Mouse (Mus musculus) cortical plate, adult 2 months (tissue): ENCODE results near the gene Dmbx1.

Experiments used
- CTCF ChIP-seq: fragments of 200-500 bp; IDR thresholded peaks from 2 replicates; pipeline ENCODE4 v1.5.1; 2011; ENCODE audit warnings: mild to moderate bottlenecking, control low read depth, low read length; ENCODE audit not compliant: insufficient read depth; ENCODE audit errors: extremely low read depth
- POLR2A ChIP-seq: fragments of 200-500 bp; IDR thresholded peaks from 2 replicates; pipeline ENCODE4 v1.6.1; 2011; ENCODE audit warnings: mild to moderate bottlenecking, low read length, control low read depth; ENCODE audit not compliant: insufficient read depth; ENCODE audit errors: extremely low read depth

DNA sequence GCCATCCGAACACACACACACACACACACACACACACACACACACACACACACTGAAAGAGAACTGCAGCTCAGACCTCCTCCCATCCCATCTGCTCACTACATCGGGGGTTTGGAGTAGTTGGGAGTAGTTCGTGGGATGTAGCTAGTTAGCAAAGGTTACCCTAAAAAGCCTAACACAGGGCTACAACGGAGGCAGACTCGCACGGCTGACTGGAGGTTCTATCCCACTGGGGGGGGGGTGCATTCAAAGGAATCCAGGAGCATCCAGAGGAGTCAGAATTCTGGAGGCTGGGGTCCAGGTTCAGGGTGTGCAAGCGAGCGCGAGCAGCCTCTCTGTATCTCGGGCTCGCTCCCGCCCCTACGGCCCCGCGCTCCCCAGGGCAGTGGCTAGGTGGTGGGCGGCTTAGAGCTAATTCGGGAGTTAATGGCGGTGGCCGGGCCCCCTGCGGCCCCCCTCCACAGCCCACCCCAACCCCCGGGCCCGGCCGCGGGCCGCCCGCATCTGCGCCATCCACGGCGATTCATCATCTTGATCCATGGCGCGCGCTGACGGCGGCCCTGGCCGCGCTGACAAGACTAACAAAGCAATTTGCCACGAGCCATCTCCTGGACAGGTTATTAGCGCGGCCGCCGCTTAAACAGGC, 4.1 kb upstream of the Dmbx1 start:
- no peak for TF ChIP-seq POLR2A
- no peak for TF ChIP-seq CTCF
